10 mouse cellular contexts compared by ENCODE assay signal in genomic region chr1:31210144-31210543, GRCm38 (mm10). TPM values are rescaled to one million over a fixed set of nuclear protein-coding genes. Genes with fewer than 3 reads are reported as not detected.
A peak's percentile ranks its signal among the peaks of the same experiment; 100 is the strongest.
DNase-seq lines count a peak whose midpoint lies in the region; ATAC-seq lines count a peak whose summit lies in the region.
"Had no signal": no experiment of that assay in that cellular context is flagged by ENCODE, and none has a peak within 500 bp of the region (broad histone marks: within the 10 kb centered on the region; RNA-seq: fewer than 3 reads in every experiment).

No protein-coding gene starts in this region.

- WGBS in forebrain, embryonic 16.5 days, result under 1% methylated on average over 5 of the region's 5 CpGs
- under 1% methylated on average over 5 of the region's 5 CpGs for WGBS in large intestine, adult 2 months

- H3K4me1 ChIP-seq in forebrain, embryonic 16.5 days (replicated peaks; ENCODE audit: control insufficient read depth, insufficient read depth, low read length), result peaks cover under 1% of the 10 kb centered on the region; the same call in 1 of the 2 replicates
- H3K4me1 ChIP-seq: limb, embryonic 13.5 days; stomach, embryonic 15.5 days had no signal

- peak; percentile 86 for ATAC-seq in forebrain, embryonic 16.5 days
- ATAC-seq in megakaryocyte progenitor cell, adult 5-6 weeks (replicated peaks; ENCODE audit: poor library complexity), result peak; percentile 94

- no peak overlapping the region for H3K27ac ChIP-seq in forebrain, embryonic 16.5 days (ENCODE audit: low read length)
- H3K27ac ChIP-seq: limb, embryonic 13.5 days; stomach, embryonic 15.5 days had no signal

- H3K9ac ChIP-seq in forebrain, embryonic 16.5 days (replicated peaks; ENCODE audit: low read depth, low read length), result no peak overlapping the region
- H3K9ac ChIP-seq: limb, embryonic 13.5 days; stomach, embryonic 15.5 days had no signal

- H3K27me3 ChIP-seq in forebrain, embryonic 16.5 days (replicated peaks; ENCODE audit: control insufficient read depth, insufficient read depth, low read length), result no peaks in the 10 kb centered on the region
- H3K27me3 ChIP-seq: limb, embryonic 13.5 days; stomach, embryonic 15.5 days had no signal

- no peak overlapping the region for H3K4me3 ChIP-seq in forebrain, embryonic 16.5 days (replicated peaks; ENCODE audit: low read length)
- H3K4me3 ChIP-seq: limb, embryonic 13.5 days; stomach, embryonic 15.5 days had no signal

- H3K36me3 ChIP-seq in forebrain, embryonic 16.5 days (ENCODE audit: control insufficient read depth, insufficient read depth), result no peaks in the 10 kb centered on the region
- H3K36me3 ChIP-seq: limb, embryonic 13.5 days; stomach, embryonic 15.5 days had no signal

- DNase-seq in gastrocnemius, adult 18-20 months (ENCODE audit: low spot score), result peak; percentile 18
- no peak for DNase-seq in gastrocnemius, postnatal 25 days
- DNase-seq in B cell, adult 2 months, result peak; percentile 41 to 42
- DNase-seq in brain, embryonic 18.5 days (ENCODE audit: low read depth, low spot score), result peak; percentile 62
- DNase-seq in large intestine, adult 2 months (ENCODE audit: low read depth, low spot score), result peak; percentile 8
- peak; percentile 57 for DNase-seq in right cerebral cortex, postnatal 4 days

- H3K9me3 ChIP-seq in forebrain, embryonic 16.5 days (ENCODE audit: control insufficient read depth, low read length), result no peaks in the 10 kb centered on the region
- H3K9me3 ChIP-seq: limb, embryonic 13.5 days; stomach, embryonic 15.5 days had no signal

- H3K4me2 ChIP-seq in forebrain, embryonic 16.5 days (ENCODE audit: low read length), result no peak overlapping the region
- H3K4me2 ChIP-seq: limb, embryonic 13.5 days; stomach, embryonic 15.5 days had no signal

RNA-seq across cellular contexts. Expression of gene 4931428L18Rik, which starts 12.3 kb away (rescaled TPM):
- total RNA-seq in gastrocnemius, adult 18-20 months (2021), result not detected
- not detected for total RNA-seq in gastrocnemius, postnatal 25 days (2021)
- polyA plus RNA-seq in forebrain, embryonic 16.5 days (2015; fragmentation: Nextera tagmentation; extraction: Ambion mirVana), result not detected in 2 replicates
- polyA plus RNA-seq in large intestine, adult 2 months (2012; rRNA removed), result not detected in 2 replicates
- total RNA-seq in megakaryocyte progenitor cell, adult 5-6 weeks (2015), result not detected in 2 replicates
- not detected in 2 replicates for total RNA-seq in megakaryocyte progenitor cell, adult 5-6 weeks (2017)
- polyA plus RNA-seq: limb, embryonic 13.5 days had no signal

RNA-seq across cellular contexts. Expression of gene Pih1d3, which starts 12.5 kb away (rescaled TPM):
- total RNA-seq in gastrocnemius, adult 18-20 months (2021), result not detected
- total RNA-seq in gastrocnemius, postnatal 25 days (2021), result not detected
- not detected in 2 replicates for polyA plus RNA-seq in forebrain, embryonic 16.5 days (2015; fragmentation: Nextera tagmentation; extraction: Ambion mirVana)
- polyA plus RNA-seq in large intestine, adult 2 months (2012; rRNA removed), result not detected in 2 replicates
- not detected in 2 replicates for total RNA-seq in megakaryocyte progenitor cell, adult 5-6 weeks (2015)
- total RNA-seq in megakaryocyte progenitor cell, adult 5-6 weeks (2017), result not detected in 2 replicates
- polyA plus RNA-seq: limb, embryonic 13.5 days; stomach, embryonic 15.5 days had no signal

RNA-seq across cellular contexts. Expression of gene Lgsn, which starts 33.9 kb away (rescaled TPM):
- not detected for total RNA-seq in gastrocnemius, adult 18-20 months (2021)
- total RNA-seq in gastrocnemius, postnatal 25 days (2021), result not detected
- not detected in 2 replicates for polyA plus RNA-seq in forebrain, embryonic 16.5 days (2015; fragmentation: Nextera tagmentation; extraction: Ambion mirVana)
- not detected in 2 replicates for polyA plus RNA-seq in large intestine, adult 2 months (2012; rRNA removed)
- not detected in 2 replicates for total RNA-seq in megakaryocyte progenitor cell, adult 5-6 weeks (2015)
- total RNA-seq in megakaryocyte progenitor cell, adult 5-6 weeks (2017), result not detected in 2 replicates
- polyA plus RNA-seq: limb, embryonic 13.5 days; stomach, embryonic 15.5 days had no signal
